Mouse (Mus musculus) ES-Bruce4 (cell line): ENCODE measurements around the gene Lrrc15.

Experiments
- CTCF ChIP-seq: IDR thresholded peaks from one replicate; pipeline ENCODE4 v1.8.1; 2011; ENCODE audit warnings: low read depth, low read length
- EP300 ChIP-seq: IDR thresholded peaks from 2 replicates; pipeline ENCODE4 v1.6.1; 2011; ENCODE audit warnings: low read depth, low read length; ENCODE audit not compliant: insufficient read depth
- POLR2A ChIP-seq: IDR thresholded peaks from one replicate; pipeline ENCODE4 v1.8.1; 2011; ENCODE audit warnings: low read length; ENCODE audit not compliant: insufficient read depth

DNA sequence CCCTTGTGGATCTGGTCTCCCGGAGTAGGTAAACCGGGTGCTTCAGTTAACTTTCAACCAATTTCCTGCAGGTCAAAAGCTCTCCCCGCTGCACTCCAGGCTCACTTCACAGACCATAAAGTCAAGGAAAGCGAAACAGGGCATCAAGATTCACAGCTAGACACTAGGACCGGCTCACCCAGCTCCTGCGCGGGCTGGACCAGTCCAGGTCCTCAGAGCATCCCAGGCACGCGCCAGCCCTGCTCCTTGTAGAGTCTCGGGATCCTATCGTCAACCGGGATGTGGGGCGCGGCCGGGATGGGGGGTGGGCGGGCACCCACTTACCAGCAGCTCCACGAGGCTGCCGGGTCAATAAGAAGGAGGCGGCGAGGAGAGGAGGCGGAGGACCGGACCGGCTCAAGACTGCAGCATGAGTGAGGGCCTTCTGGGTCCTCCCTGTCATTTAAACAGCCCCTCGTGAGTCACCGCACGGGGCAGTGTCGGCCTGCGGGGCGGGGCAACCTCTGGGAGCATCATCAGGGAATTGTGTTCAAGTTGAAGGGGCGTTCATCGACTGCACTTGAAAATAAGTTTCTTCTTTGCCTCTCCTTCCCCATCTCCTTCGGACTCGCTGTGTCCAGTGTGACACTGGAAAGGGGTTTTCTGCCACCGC is at the start of gene Lrrc15:
- peak; percentile 24 for TF ChIP-seq CTCF
- TF ChIP-seq POLR2A: no peak
- no peak for TF ChIP-seq EP300
